Mouse (Mus musculus) brain, embryonic 14.5 days (tissue): Measurements from ENCODE around the gene Szt2.

Experiments used
- CTCF ChIP-seq: fragments of 200-500 bp; IDR thresholded peaks from 2 replicates; pipeline ENCODE4 v1.5.1; 2012; ENCODE audit warnings: inconsistent platforms, mild to moderate bottlenecking, moderate library complexity, borderline replicate concordance; ENCODE audit not compliant: insufficient read depth, insufficient read length; ENCODE audit errors: extremely low read depth
- POLR2A ChIP-seq: fragments of 200-500 bp; IDR thresholded peaks from 2 replicates; pipeline ENCODE4 v1.6.1; 2012; ENCODE audit warnings: mild to moderate bottlenecking, inconsistent platforms, borderline replicate concordance; ENCODE audit not compliant: poor library complexity, insufficient read depth, insufficient read length, severe bottlenecking; ENCODE audit errors: extremely low read depth

GRCm38 (mm10) chr4:118354289-118354688 lies 54.8 kb downstream of the Szt2 start:
- TF ChIP-seq CTCF (no peak), POLR2A (no peak)
